Mouse (Mus musculus) spleen, postnatal 36 days (tissue): ENCODE data around the gene Rptor.

Source experiments
- DNase-seq, 2 experiments: peaks; one replicate each; pipeline ENCODE4 v3.0.0; 2022; ENCODE audit warnings: low spot score in 2 of 2, mixed read lengths in 1 of 2

The Rptor gene

DNA sequence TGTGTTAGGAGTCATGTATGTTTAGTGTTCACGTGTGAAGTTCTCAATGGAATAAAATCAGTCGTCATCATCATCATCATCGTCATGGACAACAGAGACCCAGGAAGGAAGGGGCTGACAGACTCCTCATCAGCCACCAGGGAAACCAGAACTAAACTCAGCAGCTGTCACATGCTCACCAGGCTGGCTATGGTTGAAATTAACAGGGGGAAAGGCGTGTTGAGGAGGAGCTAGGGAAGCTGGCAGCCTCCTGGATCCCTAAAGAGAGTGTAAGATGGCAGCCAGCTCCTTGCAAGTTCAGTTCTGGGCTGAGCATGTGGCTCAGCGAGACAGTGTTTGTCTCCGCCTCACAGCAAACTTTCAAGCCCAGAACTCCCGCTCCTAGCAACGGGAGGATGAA lies 332.1 kb downstream of the Rptor start:
- DNase-seq: no peak

DNA sequence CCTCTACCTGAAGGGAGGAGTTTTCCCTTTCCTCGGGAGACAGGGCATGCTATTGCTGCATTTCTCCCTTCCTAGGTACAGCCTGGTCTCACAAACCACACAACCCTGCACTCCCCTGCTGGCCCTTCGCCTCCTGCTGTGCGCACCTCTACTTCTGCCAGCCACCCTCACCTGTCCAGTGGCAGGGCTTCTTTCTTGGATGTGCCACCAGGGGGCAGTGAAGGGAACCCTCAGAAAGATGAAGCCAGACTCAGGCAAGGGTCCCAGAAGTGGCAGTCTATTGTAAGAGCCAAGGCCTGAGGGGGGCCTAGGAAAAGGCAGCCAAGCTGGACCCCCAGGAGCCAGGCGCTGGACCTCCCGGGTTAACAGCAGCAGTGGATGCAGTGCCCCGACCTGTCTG lies 332.8 kb downstream of the Rptor start:
- DNase-seq: peak; percentile 49 to 70

DNA sequence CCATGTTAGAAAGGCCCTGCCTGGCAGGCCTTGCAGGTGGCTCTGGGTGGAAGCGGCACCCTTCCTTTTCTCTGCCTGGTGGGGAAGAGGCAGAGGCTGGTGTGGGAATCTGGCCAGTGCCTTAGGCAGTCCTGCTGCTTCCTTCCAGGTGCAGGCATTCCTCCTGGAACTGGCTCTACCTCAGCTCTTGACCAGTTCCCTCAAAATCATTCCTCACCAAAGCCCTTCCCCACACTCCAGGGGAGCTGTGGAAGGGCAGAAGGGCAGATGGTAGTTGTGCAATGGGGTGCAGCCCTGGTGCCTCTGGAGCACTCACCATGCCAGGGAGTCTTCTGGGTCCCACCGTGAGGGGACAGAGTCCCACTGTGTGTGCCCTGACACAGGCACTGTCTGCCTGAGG lies 333.8 kb downstream of the Rptor start:
- DNase-seq: no peak

DNA sequence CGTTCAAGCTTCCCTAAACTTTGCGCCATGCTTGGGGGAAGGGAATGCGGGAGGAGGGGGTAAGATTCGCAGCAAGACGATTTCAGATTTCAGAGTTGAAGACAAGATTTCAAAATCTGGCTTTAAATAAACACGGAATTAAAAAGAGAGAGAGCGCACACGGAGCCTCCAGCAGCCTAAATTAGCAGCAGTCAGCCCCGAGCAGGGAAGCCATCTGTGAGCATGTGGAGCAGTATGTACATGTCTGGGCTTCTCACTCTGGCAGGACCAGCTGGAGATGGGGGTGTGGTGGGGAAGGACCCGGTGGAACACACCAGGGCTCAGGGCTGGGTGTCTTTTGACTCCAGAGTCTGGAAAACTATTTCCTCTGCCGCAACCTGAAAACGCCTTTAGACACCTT lies 334.5 kb downstream of the Rptor start:
- DNase-seq: no peak

DNA sequence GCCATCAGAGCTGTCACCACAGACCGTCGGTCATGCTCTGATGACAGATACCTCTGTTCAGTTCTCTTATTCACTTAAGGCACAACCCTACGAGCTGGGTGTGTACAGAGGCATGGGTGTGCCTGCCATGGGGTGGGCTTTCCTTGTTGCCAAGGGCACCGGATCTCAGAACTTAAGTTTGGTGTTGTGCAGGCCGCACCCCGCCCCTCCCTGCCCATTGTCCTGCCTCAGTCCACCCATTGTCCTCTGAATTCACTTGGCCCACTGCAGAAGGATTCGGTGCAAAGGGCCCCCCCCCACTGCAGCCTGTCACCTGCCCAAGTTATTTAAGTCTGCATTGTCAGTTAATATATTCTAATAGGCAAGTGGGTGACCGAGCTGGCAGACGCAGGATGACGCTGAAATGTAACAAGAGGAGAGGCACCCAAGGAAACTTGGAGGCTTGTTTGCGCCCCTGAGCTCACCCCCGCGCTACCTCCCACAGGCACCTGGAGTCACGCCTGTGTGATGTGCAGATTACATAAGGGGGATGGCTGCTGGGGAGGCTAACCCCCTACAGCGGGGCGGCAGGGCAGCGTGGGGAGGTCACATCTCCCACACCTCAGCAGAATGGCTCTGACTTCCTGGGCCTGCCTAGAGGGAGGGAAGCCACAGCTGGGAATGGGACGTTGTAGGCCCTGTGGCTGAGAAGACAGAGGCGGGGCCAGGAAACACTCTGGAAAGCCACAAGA lies 335.2 kb downstream of the Rptor start:
- DNase-seq: no peak

DNA sequence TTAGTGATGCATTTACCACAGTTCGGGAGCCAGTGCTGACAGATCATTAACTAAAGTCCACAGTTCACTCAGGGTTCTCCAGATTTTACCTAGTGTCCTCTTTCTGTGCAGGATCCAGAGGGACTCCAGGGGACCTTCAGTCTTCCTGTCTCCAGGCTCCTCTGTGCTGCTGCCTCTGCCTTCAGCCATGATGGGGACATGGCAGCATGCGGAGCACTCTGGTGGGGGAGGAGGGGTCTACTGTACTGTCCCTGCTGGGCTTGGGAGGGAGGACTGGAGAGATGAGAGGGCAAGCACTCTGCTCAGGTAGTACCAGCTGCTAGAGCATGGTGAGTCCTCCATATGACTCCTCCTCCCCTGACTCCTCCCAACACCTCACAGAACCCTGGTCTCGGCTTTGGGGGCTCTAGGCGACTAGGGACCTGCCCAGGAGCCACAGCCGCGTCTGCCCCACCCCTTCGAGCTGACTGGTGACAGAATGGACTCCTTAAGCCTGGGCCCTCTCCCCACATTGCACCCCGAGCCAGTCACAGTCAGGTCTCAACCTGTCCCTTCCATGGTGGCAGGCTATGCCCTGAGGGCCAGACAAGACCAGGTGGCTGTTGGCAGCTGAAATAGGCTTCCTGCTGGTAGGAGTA lies 336.5 kb downstream of the Rptor start:
- no peak for DNase-seq

DNA sequence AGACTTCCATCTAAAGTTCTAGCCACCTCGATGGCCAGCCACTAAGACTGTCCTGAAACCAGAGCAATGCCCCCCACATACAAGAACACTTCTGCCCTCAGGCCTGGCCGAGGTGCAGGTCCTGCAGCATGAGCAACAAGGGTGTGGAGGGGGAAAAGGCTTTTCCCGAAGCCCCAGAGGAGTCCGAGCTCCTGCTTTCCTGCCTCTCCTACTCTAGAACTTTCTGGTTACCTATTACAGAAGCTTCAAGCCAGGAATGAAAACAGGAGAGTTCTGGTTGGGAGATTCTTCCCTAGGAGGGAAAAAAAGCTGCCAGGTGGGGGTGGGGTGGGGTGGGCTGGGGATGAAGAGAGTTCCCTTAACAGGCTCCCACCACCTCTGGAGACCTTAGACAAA lies 337.0 kb downstream of the Rptor start:
- DNase-seq: no peak

DNA sequence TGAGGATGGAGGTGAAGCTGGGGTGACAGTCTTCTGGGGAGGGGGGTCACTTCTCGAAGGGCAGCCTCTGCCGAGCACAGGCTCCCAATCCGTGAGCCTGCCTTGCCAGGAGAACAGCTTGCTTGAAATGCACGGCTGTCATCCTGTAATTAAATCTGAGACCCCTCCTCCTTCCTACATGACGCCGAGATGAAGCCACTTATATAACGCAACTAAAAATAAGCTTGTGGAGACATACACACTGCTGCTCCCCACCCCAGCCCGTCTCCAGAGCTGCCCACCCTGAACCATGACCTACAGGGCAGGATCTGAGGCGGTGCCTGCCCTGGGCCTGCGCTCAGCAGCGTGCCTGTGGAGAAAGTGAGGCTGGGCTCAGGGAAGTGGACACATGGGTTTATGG lies 337.4 kb downstream of the Rptor start:
- DNase-seq: no peak

DNA sequence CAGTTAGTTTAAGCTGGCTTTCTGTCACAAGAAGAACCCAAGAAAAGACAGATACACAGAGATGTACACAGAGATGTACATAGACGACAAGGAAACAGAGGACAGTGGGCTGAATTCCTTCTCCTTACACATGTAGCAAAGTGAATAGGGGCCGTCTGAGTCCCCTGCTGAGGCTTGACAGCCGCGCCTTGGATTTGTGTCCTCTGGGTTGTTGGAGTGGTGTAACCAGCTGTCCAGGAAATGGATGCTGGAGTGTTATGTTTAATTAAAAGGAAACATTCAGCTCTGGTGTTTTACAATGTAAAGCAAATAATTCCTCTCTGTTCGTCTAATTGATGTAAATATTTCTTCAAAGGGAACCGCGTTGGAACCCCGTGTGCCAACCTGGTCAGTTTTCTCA lies 339.1 kb downstream of the Rptor start:
- DNase-seq: no peak

DNA sequence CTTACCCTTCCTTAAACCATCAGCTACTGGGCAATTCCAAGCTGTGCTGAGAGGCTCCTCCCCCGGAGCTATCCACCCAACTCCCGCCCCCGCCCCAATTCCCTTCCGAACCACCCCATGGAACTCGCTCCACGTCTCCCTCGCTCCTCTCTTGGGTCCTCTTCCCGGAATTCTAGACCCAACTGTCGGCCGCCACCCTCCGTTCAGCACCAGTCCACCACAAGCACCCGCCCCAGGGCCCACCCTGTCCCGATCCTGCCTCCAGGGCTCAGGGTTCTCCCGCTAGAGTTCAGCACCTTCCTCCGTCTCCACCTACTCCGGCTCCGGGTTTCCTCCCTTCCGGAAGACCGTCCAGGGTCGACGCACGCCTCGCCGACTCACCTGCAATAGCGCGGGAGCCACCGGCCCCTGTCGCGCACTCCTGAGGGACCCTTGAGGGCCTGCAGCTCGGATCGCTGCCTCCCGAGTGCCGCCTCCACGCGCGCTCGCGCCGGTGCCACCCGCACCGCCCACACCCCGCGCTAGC lies 339.6 kb downstream of the Rptor start:
- no peak for DNase-seq

DNA sequence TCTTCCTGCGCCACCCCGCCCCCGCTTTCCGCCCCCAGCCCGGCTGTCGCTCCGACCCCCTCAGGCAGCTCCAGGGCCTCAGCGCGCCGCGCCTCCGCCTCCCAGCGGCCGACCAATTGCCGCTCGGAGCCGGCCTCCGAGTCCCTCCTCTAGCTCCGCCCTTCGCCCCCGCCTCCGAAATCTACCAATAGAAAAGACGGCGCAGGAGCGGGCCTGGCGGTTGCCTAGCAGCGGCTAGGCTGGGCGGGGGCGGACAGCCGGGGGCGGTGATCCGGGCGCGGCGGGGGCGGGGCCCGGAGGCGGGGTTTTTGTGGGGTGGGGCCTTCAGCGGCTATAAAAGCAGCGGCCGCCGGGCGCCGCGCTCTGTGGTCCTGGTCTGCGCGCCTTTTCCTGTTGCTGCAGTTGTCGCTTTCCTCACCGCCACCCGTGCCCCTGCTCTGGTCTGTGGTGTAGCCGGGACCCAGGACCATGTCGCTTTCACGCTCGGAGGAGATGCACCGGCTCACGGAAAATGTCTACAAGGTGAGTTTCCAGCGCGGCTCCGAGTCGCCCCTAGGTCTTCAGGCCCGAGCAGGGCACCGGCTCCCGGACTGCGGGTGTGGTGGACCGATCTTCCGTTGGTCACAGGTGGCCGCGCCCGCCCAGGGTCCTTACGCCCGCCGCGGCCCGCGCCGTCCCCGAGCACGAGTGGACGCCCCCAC lies 340.2 kb downstream of the Rptor start, which contains the start of gene Baiap2:
Baiap2 (plus strand) TSS at position 37 of the 701 bp plus-strand sequence.
- DNase-seq: peak; percentile 98

DNA sequence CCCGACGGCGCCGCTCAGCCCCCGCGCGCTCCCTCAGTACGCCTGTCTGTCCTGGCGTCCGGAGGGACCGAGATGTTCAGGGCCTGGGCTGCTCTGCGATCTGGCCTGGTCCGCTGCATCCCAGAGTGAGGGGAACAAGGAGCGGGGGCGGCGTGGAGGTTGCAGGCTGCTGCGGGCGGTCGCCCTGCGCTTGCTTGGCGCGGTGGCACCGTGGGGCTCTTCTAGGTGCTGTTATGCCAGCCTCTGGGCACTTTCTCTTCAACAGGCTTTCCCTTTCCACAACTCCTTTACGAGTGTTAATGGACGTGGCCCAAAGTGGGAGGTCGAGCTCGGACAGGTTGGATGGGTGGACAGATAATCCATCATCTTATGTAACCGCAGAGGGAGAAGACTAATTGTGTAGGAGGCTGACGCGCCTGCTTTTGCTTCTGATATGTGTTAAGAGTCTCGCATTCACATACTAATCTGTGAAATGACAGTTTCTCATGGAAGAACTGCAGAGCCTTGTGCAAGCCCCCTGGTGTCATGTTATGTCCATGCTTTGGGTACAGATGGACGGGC lies 340.8 kb downstream of the Rptor start:
- DNase-seq: peak; percentile 14 to 29

DNA sequence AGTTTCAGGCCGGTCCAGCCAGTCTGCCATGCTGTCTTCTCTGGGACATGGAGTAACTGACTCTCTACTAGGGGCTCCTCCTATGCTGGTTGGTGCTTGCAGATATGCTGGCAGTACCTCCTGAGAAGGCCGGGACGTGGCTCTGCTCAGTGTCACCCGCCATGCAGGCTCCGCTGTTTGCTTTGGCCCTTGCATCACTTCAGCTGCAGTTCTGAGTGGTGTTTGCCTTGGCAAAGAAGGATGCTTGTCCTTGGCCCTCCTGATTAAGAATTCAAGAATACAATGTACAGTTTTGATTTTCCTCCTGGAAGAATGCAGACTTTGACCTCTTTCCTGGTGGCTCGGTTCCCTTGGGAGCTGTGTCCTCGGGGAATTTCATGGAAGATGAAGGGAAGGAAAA lies 342.6 kb downstream of the Rptor start:
- DNase-seq: no peak

DNA sequence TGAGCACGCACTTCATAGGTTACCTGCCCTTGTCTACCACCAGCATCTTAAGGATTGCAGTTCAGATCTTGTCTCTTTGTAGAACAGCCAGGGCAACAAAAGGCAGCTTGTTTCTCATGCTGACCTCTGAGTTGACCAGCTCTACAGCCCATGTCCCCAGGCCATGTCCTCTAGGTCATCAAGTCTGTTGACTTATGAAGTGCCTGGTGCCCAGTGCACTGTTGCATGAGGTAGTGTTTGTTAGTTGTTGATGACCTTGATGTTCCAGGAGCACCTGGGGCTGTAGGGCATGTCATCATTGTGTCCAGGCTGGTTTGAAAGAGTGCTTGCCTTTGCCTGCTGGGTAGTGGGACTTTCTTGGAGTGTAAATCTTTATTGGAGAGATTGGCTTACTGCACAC lies 344.7 kb downstream of the Rptor start:
- no peak for DNase-seq

DNA sequence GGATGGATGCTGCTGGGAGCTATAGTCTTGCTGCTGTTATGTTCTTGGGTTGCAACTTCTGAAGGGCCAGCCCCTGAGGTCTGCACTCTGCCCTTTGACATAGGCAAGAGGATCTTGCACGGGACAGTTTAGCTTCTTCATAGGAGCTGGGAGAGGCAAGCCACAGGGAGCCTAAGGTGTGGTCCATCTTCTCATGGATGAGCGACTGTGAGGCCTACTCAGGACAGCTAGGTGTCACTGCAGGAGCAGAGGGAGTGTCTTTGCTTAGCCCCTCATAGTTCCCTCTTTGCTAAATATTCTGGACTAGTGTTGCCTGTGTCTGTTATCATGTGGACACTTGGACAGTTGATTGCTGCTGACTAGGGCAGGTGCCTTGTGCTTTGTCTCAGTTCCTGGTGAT lies 345.2 kb downstream of the Rptor start:
- DNase-seq: no peak

DNA sequence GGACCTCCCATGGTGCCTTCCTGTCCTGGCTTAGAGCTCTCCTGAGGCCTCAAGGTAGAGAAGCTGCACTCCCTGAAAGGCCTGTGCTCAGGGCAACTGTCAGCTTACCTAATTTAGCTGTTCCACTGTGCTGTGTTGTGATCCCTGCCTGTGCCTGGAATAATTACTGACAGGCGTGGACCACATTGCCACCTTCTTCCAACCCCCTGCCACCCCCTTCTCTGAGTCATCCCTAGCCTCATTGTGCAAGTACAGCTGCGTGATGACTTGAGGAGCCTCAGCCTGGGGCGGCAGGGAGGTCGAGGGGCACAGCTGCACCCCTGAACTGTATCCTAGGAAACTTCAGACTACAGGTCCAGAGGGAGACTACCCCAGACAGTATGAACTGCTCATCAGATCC lies 345.6 kb downstream of the Rptor start:
- DNase-seq: no peak

DNA sequence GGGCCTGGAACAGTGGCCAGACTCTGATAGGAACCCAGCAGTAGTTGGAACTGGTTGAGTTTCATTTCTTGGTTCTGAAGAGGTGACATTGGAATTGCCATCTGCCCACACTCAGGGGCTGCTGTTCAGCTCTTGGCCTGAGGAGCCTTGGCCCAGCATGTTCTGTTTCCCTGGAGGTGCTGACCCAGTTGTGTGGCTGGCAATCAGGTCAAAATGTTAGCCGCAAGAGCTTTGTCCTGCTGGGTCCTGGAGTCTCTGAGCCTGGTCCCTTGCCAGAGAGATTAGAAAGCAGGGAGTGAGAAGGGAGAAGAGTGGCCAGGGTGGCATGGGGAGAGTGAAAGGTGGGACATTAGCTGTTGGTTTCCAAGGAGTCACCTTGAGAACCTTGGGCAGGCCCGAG lies 346.1 kb downstream of the Rptor start:
- no peak for DNase-seq
